Mouse (Mus musculus) G1E (cell line): ENCODE measurements at regions not wholly inside any gene's neighbourhood (a gene's known extent, or its start where the extent isn't known, plus 50 kb on each side); places are given as distances from the start of the nearest gene placed in this dataset.

ENCODE experiments used
- CTCF ChIP-seq: IDR thresholded peaks from 2 replicates; pipeline ENCODE4 v1.5.1; 2012; ENCODE audit warnings: low read depth, low read length, inconsistent platforms, mixed read lengths
- GATA1 ChIP-seq: IDR thresholded peaks from 2 replicates; pipeline ENCODE4 v1.6.1; 2012; ENCODE audit warnings: borderline replicate concordance, low read length, inconsistent platforms, mixed read lengths
- TAL1 ChIP-seq: conservative IDR thresholded peaks from 2 replicates; pipeline ENCODE4 v1.6.1; 2012; ENCODE audit warnings: low read depth, low read length, inconsistent platforms, mixed read lengths

DNA sequence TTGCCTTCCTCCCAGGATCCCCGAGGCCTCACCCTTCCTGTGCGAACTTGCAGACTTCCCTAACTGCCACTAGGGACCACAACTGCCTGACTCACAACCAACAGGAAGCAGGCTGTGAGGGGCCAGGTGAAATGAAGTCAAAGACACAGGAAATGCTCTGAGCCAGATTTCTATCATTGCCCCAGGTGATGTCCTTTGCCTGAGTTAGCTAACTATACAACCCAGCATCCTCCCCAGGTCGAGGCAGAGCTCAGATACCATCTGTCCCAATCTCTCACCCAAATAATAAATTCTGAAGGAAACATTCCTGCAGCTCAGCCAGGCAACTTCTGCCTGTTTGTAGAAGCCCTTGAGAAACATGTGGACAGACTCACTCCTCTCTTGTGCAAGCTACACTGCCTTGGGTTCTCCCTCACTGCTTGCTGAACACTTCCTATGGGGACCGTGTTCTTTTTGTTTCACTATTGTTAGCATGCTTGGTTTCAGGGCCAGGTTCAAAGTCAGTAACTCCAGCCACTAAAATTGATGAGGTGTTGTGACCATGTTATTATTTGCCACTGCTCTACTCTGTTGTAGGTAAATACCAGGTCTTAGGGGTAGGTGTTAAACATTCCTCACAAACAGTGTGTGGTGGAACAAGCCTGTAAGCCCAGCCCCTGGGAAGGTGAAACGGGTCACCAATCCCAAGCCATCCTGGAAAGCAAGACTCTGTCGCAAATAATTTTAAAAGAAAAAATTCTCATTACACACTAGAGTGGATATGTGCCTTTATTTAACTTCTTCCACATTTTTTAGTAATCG, 172.1 kb downstream of the Kctd12 start:
- TF ChIP-seq CTCF (no peak), GATA1 (no peak), TAL1 (no peak)
